Comparison of ENCODE assay signal across 9 mouse cellular contexts in the genomic region with DNA sequence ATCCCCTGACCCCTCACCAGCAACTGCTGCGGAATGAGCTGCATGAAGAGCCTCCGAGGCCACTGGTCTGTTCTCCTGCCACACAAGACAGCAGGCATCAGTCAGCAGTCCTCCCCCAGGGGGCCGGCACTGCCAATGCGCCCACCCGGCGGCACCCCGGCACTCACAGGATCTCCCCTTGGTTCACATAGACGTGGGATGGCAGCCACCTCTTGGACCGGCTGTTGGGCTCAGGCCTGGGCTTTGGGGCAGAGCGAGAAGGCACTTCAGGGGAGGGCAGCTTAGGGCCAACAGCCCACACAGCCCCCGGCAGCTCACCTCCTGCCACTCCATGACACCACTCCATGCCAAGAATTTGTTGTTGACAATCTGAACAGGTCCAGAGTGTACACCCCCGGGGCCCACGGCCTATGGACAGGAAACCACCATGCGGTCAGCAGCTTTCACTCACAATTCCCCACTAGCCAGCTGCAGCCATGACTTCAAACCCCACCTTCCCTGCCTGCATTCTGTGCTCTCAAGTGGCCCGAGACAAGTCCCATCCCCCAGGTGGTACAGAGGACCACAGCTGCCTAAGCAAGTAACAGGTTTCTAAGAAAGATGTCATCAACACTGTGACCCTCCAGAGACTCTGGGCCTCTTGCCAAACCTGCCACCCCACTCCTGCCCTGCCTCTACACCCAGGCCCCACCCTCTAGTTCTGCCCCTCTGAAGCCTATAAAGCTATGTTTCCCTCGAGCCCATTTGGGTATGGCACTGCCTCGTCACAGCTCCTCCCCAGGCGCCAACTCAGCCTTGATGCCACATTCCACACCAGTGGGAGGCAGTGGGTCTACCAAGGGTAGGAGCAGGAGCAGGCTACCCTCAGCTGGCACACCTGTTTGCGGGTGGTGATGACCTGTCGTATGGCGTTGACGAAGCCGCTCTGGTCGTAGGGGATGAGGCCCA. TPM values are rescaled to one million over a fixed set of nuclear protein-coding genes. Genes with fewer than 3 reads are reported as not detected.
DNase-seq lines count a peak whose midpoint lies in the region; ATAC-seq lines count a peak whose summit lies in the region.
"Had no signal": no experiment of that assay in that cellular context is flagged by ENCODE, and none has a peak within 500 bp of the region (broad histone marks: within the 10 kb centered on the region; RNA-seq: fewer than 3 reads in every experiment).

No protein-coding gene starts in this region.

- no peak overlapping the region for H3K4me3 ChIP-seq in hindbrain, embryonic 13.5 days
- no peak overlapping the region for H3K4me3 ChIP-seq in hindbrain, embryonic 12.5 days
- no peak overlapping the region for H3K4me3 ChIP-seq in embryonic facial prominence, embryonic 13.5 days
- H3K4me3 ChIP-seq in lung, embryonic 16.5 days (ENCODE audit: low read length): no peak overlapping the region

- ATAC-seq in hindbrain, embryonic 13.5 days (ENCODE audit: low FRiP score): no peak
- no peak for ATAC-seq in hindbrain, embryonic 12.5 days (ENCODE audit: low FRiP score)
- ATAC-seq in embryonic facial prominence, embryonic 13.5 days (ENCODE audit: insufficient number of reproducible peaks, insufficient read depth, low FRiP score, low TSS enrichment, low read depth): no peak
- no peak for ATAC-seq in lung, embryonic 16.5 days (ENCODE audit: low read depth)
- ATAC-seq: forebrain, embryonic 14.5 days had no signal

- H3K36me3 ChIP-seq in hindbrain, embryonic 13.5 days: peaks cover 60% of the 10 kb centered on the region
- H3K36me3 ChIP-seq in hindbrain, embryonic 12.5 days: peaks cover 60% of the 10 kb centered on the region
- H3K36me3 ChIP-seq in embryonic facial prominence, embryonic 13.5 days: peaks cover 59% of the 10 kb centered on the region
- H3K36me3 ChIP-seq in lung, embryonic 16.5 days (ENCODE audit: control insufficient read depth, insufficient read depth, low read length): peaks cover 35% of the 10 kb centered on the region

- peak overlapping the region; percentile 98; the same call in 1 of the 2 replicates for H3K4me2 ChIP-seq in hindbrain, embryonic 13.5 days
- no peak overlapping the region for H3K4me2 ChIP-seq in hindbrain, embryonic 12.5 days (replicated peaks)
- H3K4me2 ChIP-seq in embryonic facial prominence, embryonic 13.5 days: no peak overlapping the region
- no peak overlapping the region for H3K4me2 ChIP-seq in lung, embryonic 16.5 days (ENCODE audit: low read depth, low read length)

- no peaks in the 10 kb centered on the region for H3K9me3 ChIP-seq in hindbrain, embryonic 13.5 days
- H3K9me3 ChIP-seq in hindbrain, embryonic 12.5 days (replicated peaks): no peaks in the 10 kb centered on the region
- H3K9me3 ChIP-seq in embryonic facial prominence, embryonic 13.5 days: no peaks in the 10 kb centered on the region
- no peaks in the 10 kb centered on the region for H3K9me3 ChIP-seq in lung, embryonic 16.5 days (ENCODE audit: control insufficient read depth, low read length)

- WGBS in hindbrain, embryonic 13.5 days: 88% methylated on average over 24 of the region's 24 CpGs
- WGBS in hindbrain, embryonic 12.5 days: 89% methylated on average over 24 of the region's 24 CpGs
- WGBS in embryonic facial prominence, embryonic 13.5 days: 82% methylated on average over 24 of the region's 24 CpGs
- WGBS in lung, embryonic 16.5 days: 69% methylated on average over 24 of the region's 24 CpGs

- peak; percentile 59 for DNase-seq in MN1 (ENCODE audit: low spot score)
- DNase-seq in embryo, embryonic 11 days: no peak
- DNase-seq in gastrocnemius, postnatal 4 days (ENCODE audit: low spot score in 2 of 2): no peak
- no peak for DNase-seq in right cerebral cortex, adult 2 months (ENCODE audit: low spot score in 2 of 2)

- H3K27me3 ChIP-seq in hindbrain, embryonic 13.5 days: no peaks in the 10 kb centered on the region
- H3K27me3 ChIP-seq in hindbrain, embryonic 12.5 days: no peaks in the 10 kb centered on the region
- H3K27me3 ChIP-seq in embryonic facial prominence, embryonic 13.5 days: no peaks in the 10 kb centered on the region
- H3K27me3 ChIP-seq in lung, embryonic 16.5 days (ENCODE audit: control insufficient read depth, insufficient read depth, low read depth, low read length): no peaks in the 10 kb centered on the region

- peaks cover 64% of the 10 kb centered on the region for H3K4me1 ChIP-seq in hindbrain, embryonic 13.5 days (replicated peaks)
- H3K4me1 ChIP-seq in hindbrain, embryonic 12.5 days: peaks cover 49% of the 10 kb centered on the region
- peaks cover 45% of the 10 kb centered on the region for H3K4me1 ChIP-seq in embryonic facial prominence, embryonic 13.5 days
- peaks cover 46% of the 10 kb centered on the region for H3K4me1 ChIP-seq in lung, embryonic 16.5 days (replicated peaks; ENCODE audit: control insufficient read depth, insufficient read depth, low read length)

- H3K9ac ChIP-seq in hindbrain, embryonic 13.5 days: peak overlapping the region; percentile 35; the same call in 1 of the 2 replicates
- H3K9ac ChIP-seq in hindbrain, embryonic 12.5 days: no peak overlapping the region
- H3K9ac ChIP-seq in embryonic facial prominence, embryonic 13.5 days: no peak overlapping the region
- H3K9ac ChIP-seq in lung, embryonic 16.5 days (ENCODE audit: low read length): no peak overlapping the region

- 0 out of 2 replicates have a peak overlapping the region, but pooled peaks have one; percentile 67 for H3K27ac ChIP-seq in hindbrain, embryonic 13.5 days
- no peak overlapping the region for H3K27ac ChIP-seq in hindbrain, embryonic 12.5 days
- peak overlapping the region; percentile 100; the same call in 1 of the 2 replicates for H3K27ac ChIP-seq in embryonic facial prominence, embryonic 13.5 days
- peak overlapping the region; percentile 38 for H3K27ac ChIP-seq in lung, embryonic 16.5 days (ENCODE audit: low read length)

RNA-seq across cellular contexts. Expression of gene Ptov1, which starts 4.7 kb away (rescaled TPM):
- polyA plus RNA-seq in hindbrain, embryonic 13.5 days (2015; fragmentation: Nextera tagmentation; extraction: Ambion mirVana): 495 and 503 TPM in 2 replicates
- polyA plus RNA-seq in hindbrain, embryonic 12.5 days (2016; fragmentation: Nextera tagmentation; extraction: Ambion mirVana): 606 and 662 TPM in 2 replicates
- 469 and 526 TPM in 2 replicates for polyA plus RNA-seq in embryonic facial prominence, embryonic 13.5 days (2015; fragmentation: Nextera tagmentation; extraction: Ambion mirVana)
- 302 and 307 TPM in 2 replicates for polyA plus RNA-seq in lung, embryonic 16.5 days (2015; fragmentation: Nextera tagmentation; extraction: Ambion mirVana)
- total RNA-seq in gastrocnemius, postnatal 4 days (2021): 100 to 1,000 TPM; 332 to 346 TPM

RNA-seq across cellular contexts. Expression of gene Pnkp, which starts 7.9 kb away (rescaled TPM):
- polyA plus RNA-seq in hindbrain, embryonic 13.5 days (2015; fragmentation: Nextera tagmentation; extraction: Ambion mirVana): 34.1 and 35.8 TPM in 2 replicates
- polyA plus RNA-seq in hindbrain, embryonic 12.5 days (2016; fragmentation: Nextera tagmentation; extraction: Ambion mirVana): 34.7 and 35.1 TPM in 2 replicates
- polyA plus RNA-seq in embryonic facial prominence, embryonic 13.5 days (2015; fragmentation: Nextera tagmentation; extraction: Ambion mirVana): 30.0 and 30.7 TPM in 2 replicates
- polyA plus RNA-seq in lung, embryonic 16.5 days (2015; fragmentation: Nextera tagmentation; extraction: Ambion mirVana): 38.0 and 39.0 TPM in 2 replicates
- total RNA-seq in gastrocnemius, postnatal 4 days (2021): 10 to 100 TPM; 18.6 to 20.5 TPM

RNA-seq across cellular contexts. Expression of gene Tbc1d17, which starts 16.0 kb away (rescaled TPM):
- 108 and 112 TPM in 2 replicates for polyA plus RNA-seq in hindbrain, embryonic 13.5 days (2015; fragmentation: Nextera tagmentation; extraction: Ambion mirVana)
- 103 and 110 TPM in 2 replicates for polyA plus RNA-seq in hindbrain, embryonic 12.5 days (2016; fragmentation: Nextera tagmentation; extraction: Ambion mirVana)
- polyA plus RNA-seq in embryonic facial prominence, embryonic 13.5 days (2015; fragmentation: Nextera tagmentation; extraction: Ambion mirVana): 83.1 and 91.0 TPM in 2 replicates
- polyA plus RNA-seq in lung, embryonic 16.5 days (2015; fragmentation: Nextera tagmentation; extraction: Ambion mirVana): 83.7 and 84.4 TPM in 2 replicates
- total RNA-seq in gastrocnemius, postnatal 4 days (2021): 10 to 100 TPM; 56.5 to 63.4 TPM

RNA-seq across cellular contexts. Expression of gene Akt1s1, which starts 16.1 kb away (rescaled TPM):
- 86.8 and 93.7 TPM in 2 replicates for polyA plus RNA-seq in hindbrain, embryonic 13.5 days (2015; fragmentation: Nextera tagmentation; extraction: Ambion mirVana)
- 99.3 and 101 TPM in 2 replicates for polyA plus RNA-seq in hindbrain, embryonic 12.5 days (2016; fragmentation: Nextera tagmentation; extraction: Ambion mirVana)
- 104 and 110 TPM in 2 replicates for polyA plus RNA-seq in embryonic facial prominence, embryonic 13.5 days (2015; fragmentation: Nextera tagmentation; extraction: Ambion mirVana)
- polyA plus RNA-seq in lung, embryonic 16.5 days (2015; fragmentation: Nextera tagmentation; extraction: Ambion mirVana): 92.3 and 95.6 TPM in 2 replicates
- 100 to 1,000 TPM in 1 of 2 experiments, 10 to 100 TPM in 1; 92.4 to 103 TPM for total RNA-seq in gastrocnemius, postnatal 4 days (2021)

RNA-seq across cellular contexts. Expression of gene Med25, which starts 27.6 kb away (rescaled TPM):
- polyA plus RNA-seq in hindbrain, embryonic 13.5 days (2015; fragmentation: Nextera tagmentation; extraction: Ambion mirVana): 142 and 147 TPM in 2 replicates
- polyA plus RNA-seq in hindbrain, embryonic 12.5 days (2016; fragmentation: Nextera tagmentation; extraction: Ambion mirVana): 153 and 155 TPM in 2 replicates
- 107 and 111 TPM in 2 replicates for polyA plus RNA-seq in embryonic facial prominence, embryonic 13.5 days (2015; fragmentation: Nextera tagmentation; extraction: Ambion mirVana)
- polyA plus RNA-seq in lung, embryonic 16.5 days (2015; fragmentation: Nextera tagmentation; extraction: Ambion mirVana): 97.3 and 102 TPM in 2 replicates
- 10 to 100 TPM; 63.8 to 67.6 TPM for total RNA-seq in gastrocnemius, postnatal 4 days (2021)
